Mouse (Mus musculus): ENCODE measurements around the gene Cngb1.

Cngb1 gene

DNA sequence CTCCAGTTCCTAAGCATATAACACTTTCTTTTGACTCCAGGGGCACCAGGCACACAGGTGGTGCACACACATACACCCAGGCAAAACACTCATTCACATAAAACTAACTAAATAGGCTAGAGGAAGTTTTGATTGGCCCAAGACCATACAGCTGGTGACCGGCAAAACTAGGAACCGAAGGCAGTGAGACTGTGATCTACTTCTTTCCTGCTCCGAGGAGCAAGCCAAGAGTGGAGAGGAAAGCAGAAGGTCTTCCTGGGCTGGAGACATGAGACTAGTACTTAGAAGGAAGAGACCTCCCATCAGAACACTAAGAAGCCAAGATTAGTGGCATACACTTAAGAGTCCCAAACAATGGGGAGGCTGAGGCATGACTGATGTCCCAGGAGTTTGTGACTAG is 16.8 kb upstream of the Cngb1 start:
- DNase-seq = no peak

DNA sequence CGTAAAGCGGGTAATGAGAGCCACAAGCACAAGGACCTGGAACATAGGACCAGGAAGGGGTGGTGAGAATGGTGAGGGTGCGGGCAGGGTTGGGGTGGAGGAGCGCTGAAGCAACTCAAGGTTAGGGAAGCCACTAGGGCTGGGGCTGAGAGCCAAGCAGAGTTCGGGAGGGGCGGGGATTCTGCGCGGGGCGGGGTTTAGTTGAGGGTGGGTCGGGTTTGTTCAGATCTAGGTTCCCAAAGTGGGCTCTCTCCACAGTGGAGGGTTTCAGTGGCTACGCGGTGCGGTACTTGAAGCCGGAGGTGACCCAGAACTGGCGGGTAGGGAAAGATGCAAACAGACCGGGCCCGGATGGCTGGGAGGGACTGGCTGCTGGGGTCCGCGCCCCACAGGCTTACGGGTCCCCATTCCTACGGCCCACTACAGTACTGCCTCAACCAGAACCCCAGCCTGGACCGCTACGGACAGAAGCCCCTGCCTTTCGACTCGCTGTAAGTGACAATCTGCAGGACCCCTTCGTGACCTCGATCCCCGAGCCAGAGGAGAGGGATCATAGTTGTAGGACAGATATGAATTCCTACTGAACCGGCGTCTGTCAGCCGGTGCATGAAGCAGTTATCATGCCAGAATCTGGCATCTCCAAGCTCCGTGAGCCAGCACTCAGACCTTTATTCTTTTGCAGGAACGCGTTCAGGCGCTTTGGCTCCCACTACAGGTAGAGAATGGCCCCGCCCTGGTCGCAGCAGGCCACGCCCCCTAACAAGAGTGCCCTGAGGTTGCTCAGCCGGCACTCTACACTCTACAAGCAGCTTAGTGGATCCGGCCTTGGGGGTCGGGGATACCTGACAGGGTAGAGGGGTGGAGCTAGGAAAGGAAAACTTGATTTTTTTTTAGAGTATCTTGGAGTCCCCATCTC is 14.1 kb upstream of the Cngb1 start:
- peak; percentile 81 for DNase-seq

DNA sequence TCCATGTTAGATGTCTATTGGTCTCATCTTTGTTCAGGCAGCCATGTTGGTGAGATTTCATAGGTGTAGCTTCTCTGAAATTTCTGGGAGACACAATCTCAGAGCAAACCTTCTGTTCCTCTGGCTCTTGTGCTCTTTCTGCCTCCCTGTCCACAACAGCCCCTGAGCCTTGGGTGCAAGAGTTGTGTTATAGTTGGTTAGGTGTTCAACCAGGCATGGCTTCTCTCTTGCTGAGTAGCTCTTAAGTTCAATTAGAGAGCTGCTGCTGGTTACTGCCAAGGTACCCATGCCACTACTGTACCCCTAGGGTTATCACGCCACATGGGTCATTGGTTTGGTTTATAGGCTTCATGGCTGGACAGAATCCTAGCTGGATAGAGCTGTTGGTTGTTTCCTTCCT is 9.0 kb upstream of the Cngb1 start:
- DNase-seq = peak; percentile 38

DNA sequence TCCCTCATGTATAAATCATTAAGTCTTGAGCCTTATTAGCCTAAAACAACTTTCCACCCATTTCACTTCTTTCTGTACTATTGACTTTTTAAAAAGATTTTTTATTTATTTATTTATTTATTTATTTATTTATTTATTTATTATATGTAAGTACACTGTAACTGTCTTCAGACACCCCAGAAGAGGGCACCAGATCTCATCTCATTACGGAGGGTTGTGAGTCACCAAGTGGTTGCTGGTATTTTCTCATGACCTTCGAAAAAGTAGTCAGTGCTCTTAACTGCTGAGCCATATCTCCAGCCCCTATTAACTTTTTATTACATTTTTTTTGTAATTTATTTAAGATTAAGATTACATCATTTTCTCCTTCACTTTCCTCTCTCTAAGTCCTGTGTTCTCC is 8.3 kb upstream of the Cngb1 start:
- DNase-seq = no peak

DNA sequence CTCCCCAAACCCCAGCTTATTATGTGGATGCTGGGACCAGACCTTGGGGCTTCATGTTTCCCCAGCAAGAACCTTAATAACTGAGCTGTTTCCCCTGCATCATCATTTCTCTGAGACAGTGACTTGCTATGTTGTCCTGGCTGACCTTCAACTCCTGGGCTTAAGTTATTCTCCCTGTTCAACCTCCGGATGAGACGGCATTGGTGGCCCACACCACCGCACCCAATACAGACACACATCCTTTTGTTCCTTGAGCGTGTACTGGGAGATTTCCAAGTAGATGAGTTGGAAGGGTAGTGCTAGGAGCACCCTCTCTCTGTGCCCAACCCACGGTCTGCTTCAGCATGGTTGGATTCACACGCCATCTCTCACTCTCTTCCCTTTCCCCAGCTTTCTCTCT is 7.5 kb upstream of the Cngb1 start:
- DNase-seq = no peak

DNA sequence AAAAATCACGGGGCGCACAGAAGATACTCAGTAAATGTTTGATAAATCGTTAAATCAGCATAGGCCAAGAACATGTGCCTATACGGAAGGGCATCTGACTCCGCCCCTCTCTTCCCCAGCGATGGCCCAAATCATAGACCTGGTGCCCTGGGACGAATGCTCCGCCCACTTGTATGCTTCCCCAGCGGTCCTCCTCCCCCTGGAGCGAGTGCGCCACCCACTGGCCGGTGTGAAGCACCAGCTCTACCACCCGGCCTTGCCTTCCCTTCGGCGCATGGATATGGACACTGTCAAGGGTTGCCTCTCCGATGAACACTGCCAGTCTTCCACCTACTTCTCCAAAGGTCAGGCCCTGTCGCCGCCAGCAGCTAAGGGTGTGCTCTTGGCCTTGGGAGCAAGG is 6.5 kb upstream of the Cngb1 start:
- DNase-seq = no peak

DNA sequence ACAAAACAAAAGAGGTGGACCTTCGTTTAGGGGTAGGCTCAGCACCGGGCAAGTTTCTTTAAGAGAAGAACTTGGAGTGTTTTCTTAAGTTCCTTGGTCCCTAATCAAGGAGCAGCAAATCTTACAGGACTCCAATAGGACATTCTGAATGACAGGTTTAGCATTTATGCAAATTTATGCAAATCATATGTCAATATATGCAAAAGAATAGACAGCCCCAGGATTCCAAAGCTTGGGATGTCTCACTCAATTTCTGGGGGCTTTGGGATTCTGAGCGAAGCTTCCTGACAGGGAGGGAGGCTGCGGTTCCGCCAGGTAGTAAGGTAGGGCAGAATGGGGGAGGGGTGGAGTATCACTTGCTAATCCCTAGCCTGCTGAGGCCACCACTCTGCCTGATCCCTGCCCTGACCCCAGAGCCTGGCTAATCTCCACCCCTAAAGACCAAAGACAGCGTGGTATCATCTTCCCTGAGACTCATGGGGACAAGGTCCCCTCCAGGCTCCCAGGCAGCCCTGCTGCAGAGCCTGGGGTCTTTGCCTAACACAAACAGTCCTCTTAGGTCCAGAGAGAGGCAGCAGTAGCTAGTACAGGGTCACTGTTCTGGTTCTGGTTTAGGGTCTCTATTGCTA is 4.1 kb upstream of the Cngb1 start, which contains the start of gene Tepp:
TSS of gene Tepp (plus strand) at position 225 of the 629 bp plus-strand sequence.
- DNase-seq = no peak

DNA sequence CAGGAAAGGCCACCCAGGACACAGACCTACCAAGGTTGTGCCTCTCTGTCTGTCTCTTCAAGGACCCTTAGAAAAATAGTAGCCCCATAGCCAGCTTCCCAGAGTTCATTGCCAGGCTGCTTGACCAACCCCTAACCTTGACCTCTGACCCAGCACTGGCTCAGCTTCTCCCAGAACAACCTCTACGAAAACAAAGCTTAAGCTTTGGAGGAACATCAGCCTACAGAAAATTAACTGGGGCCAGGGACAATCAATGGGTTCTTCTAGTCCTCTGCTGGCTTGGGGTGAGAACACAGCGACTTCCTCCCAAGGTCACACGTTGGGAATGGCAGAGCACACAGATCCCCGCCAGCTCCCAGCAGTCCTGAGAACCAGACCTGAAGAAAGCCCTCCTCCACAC is 859 bp downstream of the Cngb1 start:
- DNase-seq = no peak

DNA sequence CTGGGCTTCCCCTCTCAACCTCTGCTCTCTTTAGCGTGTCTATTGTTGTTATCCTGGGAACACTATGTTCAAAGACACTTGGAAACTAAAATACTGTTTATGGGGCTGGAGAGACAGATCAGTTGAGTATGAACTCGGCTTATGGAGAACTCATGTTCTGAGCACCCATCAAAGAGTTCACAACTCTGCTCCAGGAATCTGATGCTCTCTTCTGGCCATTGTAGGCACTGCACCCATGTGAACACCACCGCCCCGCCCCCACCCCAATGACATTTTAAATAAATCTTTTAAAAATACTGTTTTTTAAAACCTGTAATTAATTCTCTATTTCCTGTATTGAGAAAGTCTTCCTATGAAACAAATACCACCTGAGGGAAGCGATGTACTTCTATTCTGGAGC is 4.0 kb downstream of the Cngb1 start:
- DNase-seq = no peak

DNA sequence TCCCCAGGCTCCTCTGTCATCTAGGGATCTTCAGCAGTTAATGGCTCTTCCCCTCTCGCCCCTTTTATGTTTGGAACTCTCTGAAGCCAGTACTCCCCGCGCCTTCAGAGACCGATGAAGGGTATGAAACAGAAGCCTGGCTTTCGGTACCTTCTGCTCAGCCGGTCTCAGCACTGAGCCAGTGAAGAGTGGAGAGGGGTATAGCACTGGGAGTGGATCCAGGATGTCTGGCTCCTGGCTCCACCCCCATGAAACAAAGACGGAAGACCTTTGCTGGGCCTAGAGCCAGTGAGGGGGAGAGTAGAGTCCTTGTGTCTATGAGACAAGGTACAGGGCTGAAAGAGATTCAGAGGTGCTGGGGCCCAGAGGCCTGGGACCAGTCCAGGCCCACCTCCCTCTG is 12.5 kb downstream of the Cngb1 start:
- peak; percentile 24 for DNase-seq

DNA sequence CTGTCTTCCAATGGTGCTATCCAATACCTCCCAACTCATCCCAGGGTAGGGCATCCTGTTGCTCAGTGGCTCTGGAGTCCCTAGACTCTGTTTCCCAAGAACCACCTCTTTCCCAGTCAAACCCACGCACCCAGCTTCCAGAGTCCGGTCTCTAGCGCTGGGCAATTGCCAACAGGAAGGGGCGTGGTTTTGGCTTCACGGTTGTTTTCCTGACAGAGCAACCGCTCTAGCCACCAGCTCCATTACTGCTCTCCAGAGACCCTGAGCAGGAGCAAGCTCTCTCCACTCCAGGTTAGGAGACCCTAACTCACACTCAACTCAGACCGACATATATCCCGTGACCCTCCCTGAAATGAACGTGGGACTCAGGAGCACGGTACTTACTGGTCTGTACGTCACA is 13.2 kb downstream of the Cngb1 start:
- peak; percentile 76 for DNase-seq

DNA sequence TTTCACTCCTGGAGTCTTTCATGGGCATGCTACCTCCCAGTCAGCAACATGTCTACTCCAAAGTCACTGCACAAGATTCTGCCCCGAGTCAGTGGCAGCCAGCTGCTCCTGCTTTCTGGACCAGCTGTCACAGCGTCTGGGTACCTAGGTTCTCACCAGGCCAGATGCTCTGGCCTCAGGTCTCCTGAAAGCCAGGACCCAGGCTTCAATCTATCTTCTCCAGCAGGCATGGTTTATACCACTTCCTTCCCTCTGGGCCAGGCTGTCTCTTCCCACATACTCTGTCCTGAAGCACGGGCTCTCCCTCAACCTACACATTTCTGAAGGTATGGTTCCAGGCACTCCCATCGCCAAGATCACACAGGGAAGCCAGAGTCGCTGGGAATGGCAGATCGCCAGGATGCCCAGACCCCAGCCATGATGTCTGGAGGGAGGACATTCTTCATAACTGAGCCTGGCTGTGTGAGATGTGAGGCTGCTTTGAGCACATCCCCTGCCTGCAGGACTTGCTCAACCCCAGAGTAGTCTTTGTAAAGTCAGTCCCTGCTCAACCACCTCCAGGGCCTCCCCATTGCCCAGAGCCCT is 17.2 kb downstream of the Cngb1 start:
- DNase-seq = no peak

DNA sequence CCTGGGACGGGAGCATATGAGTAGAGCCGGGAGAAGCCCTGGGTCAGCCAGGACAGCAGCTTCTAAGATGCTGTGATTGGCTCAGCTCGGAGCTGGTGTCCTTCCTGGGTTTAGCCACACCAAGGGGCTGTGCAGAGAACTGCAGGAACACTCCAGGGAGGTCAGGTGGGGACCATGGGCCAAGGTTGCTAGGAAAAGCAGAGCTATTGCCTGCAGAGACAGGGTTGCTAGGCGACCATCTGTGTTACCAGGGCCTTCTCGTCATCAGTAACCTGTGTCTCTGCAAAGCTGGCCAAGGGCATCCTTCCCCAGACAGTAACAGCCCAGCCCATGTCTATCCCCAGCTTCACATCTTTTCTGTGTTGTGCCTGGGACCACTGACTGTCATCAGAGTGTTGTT is 24.9 kb downstream of the Cngb1 start:
- DNase-seq = no peak

DNA sequence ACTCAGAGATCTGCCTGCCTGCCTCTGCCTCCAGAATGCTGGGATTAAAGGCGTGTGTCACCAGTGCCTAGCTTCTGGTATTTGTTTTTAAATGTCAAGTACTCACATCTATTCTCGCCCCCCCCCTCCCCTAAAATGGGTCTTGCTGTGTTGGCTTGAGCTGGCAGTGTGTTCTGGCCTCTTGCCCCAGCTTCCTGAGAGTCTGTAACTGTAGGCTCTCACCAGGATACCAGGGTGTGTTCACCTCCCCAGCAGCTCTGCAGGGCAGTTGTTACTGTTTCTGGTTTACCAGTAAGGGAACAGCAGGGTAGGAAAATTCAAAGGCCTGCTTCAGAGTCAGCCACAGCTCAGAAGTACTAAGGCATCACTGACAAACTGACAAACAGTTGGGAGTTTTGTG is 33.5 kb downstream of the Cngb1 start:
- DNase-seq = no peak

DNA sequence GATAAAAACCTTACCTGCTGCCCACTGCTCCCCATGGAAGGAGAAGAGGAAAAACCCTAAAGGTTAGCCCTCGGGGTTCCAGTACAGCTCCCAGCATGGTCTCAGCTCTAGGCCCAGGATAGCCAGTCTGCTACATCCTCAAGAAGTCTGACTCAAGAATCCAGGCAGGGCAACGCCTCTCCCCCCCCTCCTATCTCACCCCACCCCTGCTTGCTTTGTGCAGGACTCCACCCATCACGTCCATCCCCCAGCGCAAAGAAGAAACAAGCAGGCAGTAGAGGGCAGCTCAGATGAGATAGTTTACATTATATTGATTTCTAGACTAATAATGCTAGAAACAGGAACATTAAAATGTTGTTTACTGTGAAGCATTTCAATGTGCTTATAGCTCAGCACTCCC is 34.5 kb downstream of the Cngb1 start:
- no peak for DNase-seq

DNA sequence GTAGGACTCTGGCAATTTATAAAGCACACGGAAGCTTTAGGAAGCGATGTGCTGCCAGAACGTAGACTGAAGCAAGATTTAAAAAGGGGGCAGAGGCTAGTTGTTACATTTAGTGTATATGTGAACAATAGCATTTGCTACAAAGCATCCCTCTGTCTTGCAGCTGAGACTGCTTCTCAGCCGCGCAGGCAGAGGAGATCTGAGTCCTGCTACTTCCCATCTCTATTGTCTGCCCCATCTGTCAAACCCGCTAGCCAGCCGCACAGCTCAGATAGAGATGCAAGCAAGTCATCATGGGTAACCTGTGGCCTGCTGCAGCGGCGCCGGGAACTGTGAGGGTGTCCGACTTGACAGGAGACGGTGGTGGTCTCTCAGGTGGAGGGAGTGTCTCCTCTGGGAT is 35.9 kb downstream of the Cngb1 start:
- no peak for DNase-seq

DNA sequence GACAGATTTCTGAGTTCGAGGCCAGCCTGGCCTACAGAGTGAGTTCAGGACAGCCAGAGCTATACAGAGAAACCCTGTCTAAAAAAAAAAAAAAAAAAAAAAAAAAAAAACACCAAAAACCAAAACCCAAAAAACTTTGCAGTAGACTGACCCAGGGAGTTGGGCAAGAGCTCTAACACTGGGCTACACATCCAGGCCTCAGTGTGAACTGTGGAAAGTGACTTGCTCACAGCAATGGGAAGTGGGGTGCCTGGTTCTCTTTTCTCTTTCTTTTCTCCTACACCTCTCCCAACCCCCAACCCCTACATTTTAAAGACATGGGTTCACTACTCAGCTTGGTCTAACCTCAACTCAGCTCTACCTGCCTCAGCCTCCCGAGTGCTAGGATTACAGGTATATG is 44.2 kb downstream of the Cngb1 start:
- no peak for DNase-seq

DNA sequence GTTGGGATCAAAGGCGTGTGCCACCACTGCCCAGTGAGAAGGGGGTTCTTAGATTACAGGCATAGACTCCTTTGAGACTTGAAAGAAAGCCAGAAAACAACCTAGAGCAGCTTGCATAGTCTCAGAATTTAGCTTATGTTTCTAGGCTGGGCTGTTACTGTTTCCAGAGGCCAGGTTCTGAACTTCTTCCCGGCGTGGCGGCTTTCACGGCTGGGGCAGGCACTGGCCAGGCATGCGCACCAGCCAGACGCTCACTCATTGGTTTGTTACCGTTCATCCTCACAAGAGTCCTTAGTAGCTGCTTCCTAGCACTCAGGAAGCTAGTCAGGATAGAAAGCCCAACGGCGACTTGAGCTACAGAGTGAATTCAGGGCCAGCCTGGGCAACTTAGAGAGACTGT is 50.8 kb downstream of the Cngb1 start:
- no peak for DNase-seq

DNA sequence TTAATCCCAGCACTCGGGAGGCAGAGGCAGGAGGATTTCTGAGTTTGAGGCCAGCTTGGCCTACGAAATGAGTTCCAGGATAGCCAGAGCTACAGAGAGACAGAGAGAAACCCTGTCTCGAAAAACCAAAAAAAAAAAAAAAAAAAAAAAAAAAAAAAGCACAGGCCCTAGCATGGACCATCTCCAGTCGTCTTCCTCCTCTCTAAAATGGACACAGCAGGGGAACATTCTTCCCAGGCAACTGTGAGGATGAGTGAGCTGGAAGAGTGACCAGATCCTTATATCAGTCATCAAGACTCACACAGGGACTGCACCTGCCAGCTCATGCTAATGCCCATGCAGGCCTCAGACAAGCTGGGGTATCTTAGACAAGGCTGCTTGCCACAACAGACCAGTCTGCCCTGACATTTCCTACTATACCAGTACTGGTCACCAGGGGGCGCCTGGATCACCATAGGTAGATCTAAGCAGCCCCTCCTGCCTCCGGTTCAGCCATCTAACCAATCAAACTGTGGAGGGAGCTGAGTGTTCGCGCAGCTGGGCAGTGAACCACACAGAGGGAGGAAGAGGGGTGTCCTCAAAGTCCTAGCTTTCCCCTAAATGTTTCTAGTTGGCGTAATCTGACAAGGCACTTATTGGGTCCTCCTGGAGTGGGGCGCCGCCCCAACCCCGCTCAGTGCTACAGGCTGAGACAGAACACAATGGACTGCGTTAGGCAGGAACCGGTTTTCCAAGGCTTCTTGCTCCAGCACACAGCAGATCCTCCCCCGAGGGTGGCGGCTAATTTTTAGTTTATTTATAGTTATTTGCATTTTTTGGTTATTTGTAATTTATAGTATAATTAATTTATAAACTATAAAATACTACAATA is 51.6 kb downstream of the Cngb1 start:
- peak; percentile 95 for DNase-seq

DNA sequence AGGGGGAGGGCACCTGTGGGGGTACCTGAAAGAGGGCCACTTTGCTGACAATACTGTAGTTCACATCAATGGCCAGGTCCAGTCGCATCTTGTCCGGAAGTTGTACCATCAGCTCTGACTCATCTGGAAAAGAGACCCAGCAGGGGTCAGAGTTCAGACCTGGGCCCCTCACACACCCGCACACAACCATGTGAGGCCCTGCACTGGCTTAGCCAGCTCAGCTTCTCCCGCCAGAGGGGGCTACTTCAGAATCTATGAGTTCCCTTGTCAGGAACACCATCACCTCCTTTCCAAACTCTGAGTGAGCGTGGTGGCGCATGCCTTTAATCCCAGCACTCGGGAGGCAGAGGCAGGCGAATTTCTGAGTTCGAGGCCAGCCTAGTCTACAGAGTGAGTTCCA is 54.3 kb downstream of the Cngb1 start:
- DNase-seq = no peak

DNA sequence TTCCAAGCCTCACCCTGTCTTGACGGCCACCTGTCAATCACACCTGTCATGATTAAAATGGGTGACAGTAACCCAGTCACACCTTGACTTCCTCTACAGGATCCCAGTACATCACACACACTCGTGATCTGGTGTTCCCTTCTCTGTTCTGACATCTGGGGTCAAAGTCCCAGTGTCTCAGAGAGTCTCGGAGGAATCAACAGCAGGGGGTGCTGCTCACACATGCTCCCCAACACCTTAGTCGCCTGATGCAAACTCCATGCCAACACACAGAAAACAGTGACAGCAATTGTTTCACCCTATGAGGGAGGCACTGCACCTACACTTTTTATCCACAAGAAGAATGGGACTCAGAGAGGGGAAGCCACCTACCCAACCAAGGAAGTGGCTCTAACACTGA is 56.5 kb downstream of the Cngb1 start:
- DNase-seq = peak; percentile 19

DNA sequence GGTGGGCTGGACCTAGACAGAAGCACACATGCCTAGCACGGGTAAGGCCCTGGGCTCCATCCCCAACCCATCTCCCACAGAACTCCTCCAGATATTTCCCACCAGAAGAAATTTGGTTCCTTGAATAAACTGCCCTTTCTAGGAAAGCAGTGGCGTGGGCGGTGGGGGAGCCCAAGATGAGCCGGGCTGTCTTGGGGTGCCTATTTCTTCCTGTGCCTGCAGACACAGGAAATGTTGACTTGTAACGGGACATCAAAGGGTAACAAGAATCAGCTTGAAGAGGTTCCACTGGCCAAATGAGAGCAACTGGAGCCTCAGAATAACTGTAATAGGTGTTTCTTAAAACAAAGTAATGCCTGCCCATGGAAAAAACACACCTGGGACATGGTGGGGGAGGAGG is 59.1 kb downstream of the Cngb1 start:
- no peak for DNase-seq

DNA sequence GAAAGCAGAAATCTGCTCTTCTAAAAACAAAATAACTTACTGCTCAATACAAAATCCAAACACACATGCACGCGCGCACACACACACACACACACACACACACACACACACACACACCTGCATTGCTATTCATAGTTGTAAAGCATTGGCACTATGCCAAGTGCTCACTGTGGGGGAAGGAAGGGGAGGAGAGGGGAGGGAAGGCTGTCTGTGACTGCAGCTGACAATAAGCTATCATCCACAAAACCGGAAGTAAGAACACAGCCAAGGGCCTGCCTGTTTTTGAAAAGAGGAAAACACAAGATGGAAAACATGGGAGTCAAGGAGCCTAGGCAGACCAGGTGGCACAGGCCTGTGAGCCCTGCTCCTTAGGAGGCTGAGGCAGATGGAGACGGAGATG is 61.2 kb downstream of the Cngb1 start:
- peak; percentile 55 for DNase-seq

All from kidney, adult 11 months (tissue).